Mouse (Mus musculus) hindbrain, embryonic 13.5 days (tissue): ENCODE results near the gene A430005L14Rik. TPM values are rescaled to one million over a fixed set of nuclear protein-coding genes. Genes with fewer than 3 reads are reported as not detected.
"Not testable (repeated sequence)": the region's sequence is repeated elsewhere in the genome, so short reads cannot be mapped to it uniquely, and the experiment has no call there.

Experiments used
- ATAC-seq: fragments of 200-750 bp; cut with Nextera tagmentation; 2 replicates; pipeline ENCODE4 v1.8.0; 2017; ENCODE audit warnings: moderate TSS enrichment; ENCODE audit not compliant: low FRiP score
- H3K27ac ChIP-seq: fragments of 300-500 bp; sonication (generic); 2 replicates; pipeline ENCODE4 v1.5.1; 2015; ENCODE audit warnings: inconsistent platforms, mild to moderate bottlenecking, moderate library complexity
- H3K27me3 ChIP-seq: fragments of 300-500 bp; sonication (generic); 2 replicates; pipeline ENCODE4 v1.6.1; 2015; ENCODE audit warnings: mild to moderate bottlenecking, inconsistent platforms
- H3K36me3 ChIP-seq: fragments of 300-500 bp; sonication (generic); 2 replicates; pipeline ENCODE4 v1.6.1; 2015; ENCODE audit warnings: mild to moderate bottlenecking, inconsistent platforms
- H3K4me1 ChIP-seq: fragments of 300-500 bp; sonication (generic); replicated peaks from 2 replicates; pipeline ENCODE4 v1.6.1; 2015; ENCODE audit warnings: inconsistent platforms
- H3K4me2 ChIP-seq: fragments of 300-500 bp; sonication (generic); 2 replicates; pipeline ENCODE4 v1.6.1; 2015; ENCODE audit warnings: inconsistent platforms, mild to moderate bottlenecking, moderate library complexity
- H3K4me3 ChIP-seq: fragments of 300-500 bp; sonication (generic); 2 replicates; pipeline ENCODE4 v1.5.1; 2015; ENCODE audit warnings: mild to moderate bottlenecking, inconsistent platforms
- H3K9ac ChIP-seq: fragments of 300-500 bp; sonication (generic); 2 replicates; pipeline ENCODE4 v1.6.1; 2015; ENCODE audit warnings: mild to moderate bottlenecking, inconsistent platforms
- H3K9me3 ChIP-seq: fragments of 300-500 bp; sonication (generic); 2 replicates; pipeline ENCODE4 v1.6.1; 2016; ENCODE audit warnings: inconsistent platforms
- WGBS: fragments of 180-500 bp; shearing (Covaris S2); methylation state at CpG from one replicate; pipeline ENCODE4 v1.1.7; 2015; 5-methylcytosine and 5-hydroxymethylcytosine counted together
- polyA plus RNA-seq: library from polyadenylated mRNA; unstranded; fragments of >200 nt; fragmentation: Nextera tagmentation; extraction: Ambion mirVana; gene quantifications from 2 replicates; pipeline ENCODE4 v1.2.1, GENCODE M21; 2015

The A430005L14Rik gene
- 65.7 and 69.2 TPM in 2 replicates for polyA plus RNA-seq

GRCm38 (mm10) chr4:153956569-153957405, at the start of gene A430005L14Rik:
Gene A430005L14Rik (plus strand): TSS chr4:153957237.
- WGBS: 2% methylated on average over 67 of the region's 67 CpGs
- peaks cover 7% of the 10 kb centered on the region; the same call in 1 of the 2 replicates for H3K27me3 ChIP-seq

GRCm38 (mm10) chr4:153907573-153907972, 49.5 kb upstream of the A430005L14Rik start:
- no peaks in the 10 kb centered on the region for H3K36me3 ChIP-seq
- ATAC-seq: no peak
- H3K4me1 ChIP-seq: peaks cover 22% of the 10 kb centered on the region
- WGBS: 19% methylated on average over 11 of the region's 11 CpGs
- H3K9ac ChIP-seq: no peak overlapping the region
- no peak overlapping the region for H3K4me3 ChIP-seq
- no peak overlapping the region for H3K4me2 ChIP-seq
- H3K27ac ChIP-seq: no peak overlapping the region
- H3K27me3 ChIP-seq: 0 out of 2 replicates have a peak, but pooled peaks cover 14% of the 10 kb centered on the region
- no peaks in the 10 kb centered on the region for H3K9me3 ChIP-seq

More at GRCm38 (mm10) chr4:153956569-153957405, at the start of gene A430005L14Rik:
- Histone ChIP-seq H3K4me3 (peak within 1 kb of the TSS; percentile 80), H3K4me2 (peak within 1 kb of the TSS; percentile 90), H3K27ac (peak within 1 kb of the TSS; percentile 94), H3K36me3 (peaks cover 24% of the 10 kb centered on the region), H3K4me1 (peaks cover 31% of the 10 kb centered on the region), H3K9ac (peak within 1 kb of the TSS; percentile 94), H3K9me3 (no peaks in the 10 kb centered on the region)
- peak; percentile 95 for ATAC-seq

- 0 out of 2 replicates have a peak, but pooled peaks cover 5% of the 10 kb centered on the region for H3K4me1 ChIP-seq
- no peaks in the 10 kb centered on the region for H3K9me3 ChIP-seq
- no peaks in the 10 kb centered on the region for H3K36me3 ChIP-seq
- no peak overlapping the region for H3K4me2 ChIP-seq
- 59% methylated on average over 3 of the region's 3 CpGs for WGBS
- no peak overlapping the region for H3K27ac ChIP-seq
- H3K27me3 ChIP-seq: 0 out of 2 replicates have a peak, but pooled peaks cover 9% of the 10 kb centered on the region
- ATAC-seq: no peak
- no peak overlapping the region for H3K4me3 ChIP-seq
- no peak overlapping the region for H3K9ac ChIP-seq
These were observed 43.4 kb upstream of the A430005L14Rik start for GRCm38 (mm10) chr4:153913635-153914034.

- no peak overlapping the region for H3K4me3 ChIP-seq
- no peak overlapping the region for H3K9ac ChIP-seq
- no peak for ATAC-seq
- peaks cover 7% of the 10 kb centered on the region; the same call in 1 of the 2 replicates for H3K27me3 ChIP-seq
- H3K36me3 ChIP-seq: no peaks in the 10 kb centered on the region
- no peak overlapping the region for H3K4me2 ChIP-seq
- H3K4me1 ChIP-seq: peaks cover 12% of the 10 kb centered on the region
- no peaks in the 10 kb centered on the region for H3K9me3 ChIP-seq
- no peak overlapping the region; the same call in 1 of the 2 replicates for H3K27ac ChIP-seq
- 59% methylated on average over 8 of the region's 8 CpGs for WGBS
These were observed 39.1 kb upstream of the A430005L14Rik start for GRCm38 (mm10) chr4:153917773-153918500.

- Histone ChIP-seq H3K9me3 (no peaks in the 10 kb centered on the region), H3K4me1 (peaks cover 12% of the 10 kb centered on the region), H3K27me3 (peaks cover 10% of the 10 kb centered on the region; the same call in 1 of the 2 replicates), H3K9ac (no peak overlapping the region), H3K36me3 (no peaks in the 10 kb centered on the region), H3K4me3 (no peak overlapping the region), H3K4me2 (no peak overlapping the region), H3K27ac (peak overlapping the region; percentile 31)
- ATAC-seq: no peak
- 48% methylated on average over 9 of the region's 9 CpGs for whole genome bisulfite sequencing
These were observed 36.4 kb upstream of the A430005L14Rik start for GRCm38 (mm10) chr4:153920517-153921233.

- not testable (repeated sequence) for H3K36me3 ChIP-seq, ATAC-seq, H3K4me2 ChIP-seq, H3K9ac ChIP-seq, H3K4me3 ChIP-seq, H3K9me3 ChIP-seq, H3K27ac ChIP-seq
- Histone ChIP-seq H3K27me3 (peaks cover 10% of the 10 kb centered on the region; the same call in 1 of the 2 replicates), H3K4me1 (peaks cover 12% of the 10 kb centered on the region)
- 45% methylated on average over 4 of the region's 4 CpGs for WGBS
These were observed 34.9 kb upstream of the A430005L14Rik start for GRCm38 (mm10) chr4:153922090-153922489.

- 43% methylated on average over 11 of the region's 11 CpGs for WGBS
- Histone ChIP-seq H3K9ac (no peak overlapping the region), H3K9me3 (no peaks in the 10 kb centered on the region), H3K27me3 (peaks cover 2% of the 10 kb centered on the region; the same call in 1 of the 2 replicates), H3K4me2 (no peak overlapping the region), H3K4me3 (no peak overlapping the region), H3K4me1 (peaks cover 12% of the 10 kb centered on the region), H3K27ac (no peak overlapping the region), H3K36me3 (no peaks in the 10 kb centered on the region)
- no peak for ATAC-seq
These were observed 28.2 kb upstream of the A430005L14Rik start for GRCm38 (mm10) chr4:153928772-153929299.

GRCm38 (mm10) chr4:153929425-153929824, 27.6 kb upstream of the A430005L14Rik start:
- no peaks in the 10 kb centered on the region for H3K9me3 ChIP-seq
- peaks cover 12% of the 10 kb centered on the region for H3K4me1 ChIP-seq
- no peak overlapping the region for H3K4me3 ChIP-seq
- H3K27ac ChIP-seq: peak overlapping the region; percentile 15; the same call in 1 of the 2 replicates
- ATAC-seq: no peak
- no peaks in the 10 kb centered on the region for H3K36me3 ChIP-seq
- no peaks in the 10 kb centered on the region; the same call in 1 of the 2 replicates for H3K27me3 ChIP-seq
- H3K9ac ChIP-seq: no peak overlapping the region
- H3K4me2 ChIP-seq: no peak overlapping the region
- 63% methylated on average over 10 of the region's 10 CpGs for WGBS

GRCm38 (mm10) chr4:153929921-153930320, 27.1 kb upstream of the A430005L14Rik start:
- no peak overlapping the region for H3K4me2 ChIP-seq
- ATAC-seq: peak; percentile 28; the same call in 1 of the 2 replicates
- no peaks in the 10 kb centered on the region for H3K9me3 ChIP-seq
- no peaks in the 10 kb centered on the region for H3K36me3 ChIP-seq
- WGBS: 56% methylated on average over 4 of the region's 4 CpGs
- H3K4me3 ChIP-seq: no peak overlapping the region
- peaks cover 12% of the 10 kb centered on the region for H3K4me1 ChIP-seq
- H3K9ac ChIP-seq: no peak overlapping the region
- H3K27me3 ChIP-seq: no peaks in the 10 kb centered on the region; the same call in 1 of the 2 replicates
- H3K27ac ChIP-seq: no peak overlapping the region

GRCm38 (mm10) chr4:153943243-153943642, 13.8 kb upstream of the A430005L14Rik start:
- no peak for ATAC-seq
- no peak overlapping the region for H3K27ac ChIP-seq
- peaks cover 28% of the 10 kb centered on the region; the same call in 1 of the 2 replicates for H3K27me3 ChIP-seq
- H3K9ac ChIP-seq: no peak overlapping the region
- no peaks in the 10 kb centered on the region for H3K36me3 ChIP-seq
- WGBS: 62% methylated on average over 4 of the region's 4 CpGs
- no peak overlapping the region for H3K4me2 ChIP-seq
- peaks cover 19% of the 10 kb centered on the region for H3K4me1 ChIP-seq
- H3K9me3 ChIP-seq: no peaks in the 10 kb centered on the region
- no peak overlapping the region for H3K4me3 ChIP-seq

GRCm38 (mm10) chr4:153944261-153944660, 12.8 kb upstream of the A430005L14Rik start:
- Histone ChIP-seq H3K36me3 (no peaks in the 10 kb centered on the region), H3K4me2 (no peak overlapping the region), H3K9me3 (no peaks in the 10 kb centered on the region), H3K27ac (no peak overlapping the region), H3K9ac (peak overlapping the region; percentile 29; the same call in 1 of the 2 replicates), H3K4me1 (peaks cover 19% of the 10 kb centered on the region), H3K27me3 (peaks cover 32% of the 10 kb centered on the region; the same call in 1 of the 2 replicates), H3K4me3 (no peak overlapping the region)
- WGBS: 43% methylated on average over 6 of the region's 6 CpGs
- ATAC-seq: no peak
